Mouse (Mus musculus): ENCODE data around the gene Mrvi1.

Mrvi1 gene

DNA sequence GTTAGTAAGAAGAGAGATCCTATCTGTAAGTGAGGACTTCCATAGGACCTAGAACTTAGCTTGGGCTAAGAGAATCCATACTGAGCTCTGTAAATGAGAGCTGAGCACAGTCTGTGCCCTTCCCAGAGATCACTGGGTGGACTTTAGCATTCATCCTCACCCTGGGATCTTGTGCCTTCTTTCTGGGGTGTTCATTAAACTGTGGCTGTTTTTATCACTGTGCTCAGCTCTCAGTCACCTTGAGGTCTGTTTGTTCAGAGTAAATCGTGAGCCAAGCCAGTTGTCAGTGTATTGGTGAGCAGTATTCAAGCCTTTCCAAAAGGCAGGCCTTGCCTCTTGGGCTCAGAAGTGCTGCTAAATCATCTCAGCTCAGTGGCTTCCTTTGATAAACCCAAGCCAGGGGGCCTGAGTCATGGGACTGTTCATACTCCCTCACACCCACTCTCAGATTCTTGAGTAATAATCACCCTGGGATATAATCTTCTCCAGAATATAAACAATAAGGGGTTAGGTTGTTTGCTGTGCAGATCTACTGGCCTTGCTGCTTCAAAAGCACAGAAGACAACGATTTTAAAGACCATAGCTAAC lies 100.4 kb downstream of the Mrvi1 start:
- DNase-seq (ENCODE audit: low spot score in 2 of 2): peak in 1 of 2 experiments; percentile 23

DNA sequence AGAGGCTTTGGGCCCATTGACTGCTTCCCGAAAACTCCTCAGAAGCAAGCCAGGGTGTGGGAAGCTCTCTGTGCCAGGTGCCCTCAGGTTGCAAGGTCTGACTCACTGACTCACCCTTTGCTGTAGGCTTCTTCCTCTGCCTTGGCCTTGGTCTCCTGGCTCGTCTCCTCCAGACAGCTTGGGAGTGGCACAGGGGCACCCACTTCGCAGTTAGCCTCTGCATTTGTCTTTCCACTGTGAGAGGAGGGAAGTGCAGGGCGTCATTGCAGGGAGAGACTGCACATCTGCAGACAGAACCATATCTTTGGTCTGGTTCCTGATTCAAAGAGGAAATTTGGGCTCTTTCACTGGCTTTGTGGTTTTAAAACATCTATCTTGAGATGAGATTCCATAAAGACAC lies 104.2 kb downstream of the Mrvi1 start:
- DNase-seq (ENCODE audit: low spot score in 2 of 2): no peak

- DNase-seq (ENCODE audit: low spot score in 2 of 2): no peak
Observed at GRCm38 (mm10) chr7:110876965-110877364, 105.3 kb downstream of the Mrvi1 start.

- no peak for DNase-seq (ENCODE audit: low spot score in 2 of 2)
Observed at GRCm38 (mm10) chr7:110868807-110869206, 113.5 kb downstream of the Mrvi1 start.

DNA sequence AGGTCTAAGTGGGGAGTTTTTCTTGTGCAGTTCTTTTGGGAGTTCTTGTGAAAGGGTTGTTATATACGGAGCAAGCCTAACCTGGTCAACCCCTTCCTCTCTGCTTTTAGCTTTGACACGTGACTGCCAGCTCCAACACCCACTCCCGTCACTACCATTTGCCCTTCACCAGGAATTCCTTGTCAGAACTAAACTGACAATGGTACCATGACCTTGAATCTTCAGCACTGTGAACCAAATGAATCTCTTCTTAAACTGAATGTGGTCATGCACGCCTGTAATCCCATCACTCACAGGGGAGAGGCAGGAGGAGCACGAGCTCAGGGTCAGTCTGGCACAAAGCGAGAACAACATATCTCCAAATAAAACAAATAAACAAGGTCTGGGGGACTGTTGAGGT lies 115.1 kb downstream of the Mrvi1 start:
- DNase-seq (ENCODE audit: low spot score in 2 of 2): no peak

- DNase-seq (ENCODE audit: low spot score in 2 of 2): no peak
Observed at GRCm38 (mm10) chr7:110866021-110866420, 116.2 kb downstream of the Mrvi1 start.

DNA sequence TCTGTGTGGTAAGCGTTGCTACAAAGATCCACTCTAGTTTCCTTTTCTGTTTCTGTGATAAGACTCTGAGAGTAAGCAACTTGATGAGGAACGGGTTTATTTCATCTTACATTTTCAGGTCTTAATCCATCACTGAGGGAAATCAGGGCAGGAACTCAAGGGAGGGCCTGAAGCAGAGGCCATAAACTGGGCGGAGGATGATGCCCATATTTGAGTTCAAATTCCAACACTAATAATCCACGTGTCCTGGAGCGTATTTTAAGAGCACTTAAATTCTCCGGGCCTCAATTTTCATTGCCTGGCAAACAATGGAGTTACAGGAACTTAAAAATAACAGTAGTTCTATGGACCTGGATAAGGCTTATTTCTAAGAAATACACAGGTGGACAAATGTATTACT lies 116.7 kb downstream of the Mrvi1 start:
- DNase-seq (ENCODE audit: low spot score in 2 of 2): no peak

- no peak for DNase-seq (ENCODE audit: low spot score in 2 of 2)
Observed at GRCm38 (mm10) chr7:110865038-110865437, 117.2 kb downstream of the Mrvi1 start.

DNA sequence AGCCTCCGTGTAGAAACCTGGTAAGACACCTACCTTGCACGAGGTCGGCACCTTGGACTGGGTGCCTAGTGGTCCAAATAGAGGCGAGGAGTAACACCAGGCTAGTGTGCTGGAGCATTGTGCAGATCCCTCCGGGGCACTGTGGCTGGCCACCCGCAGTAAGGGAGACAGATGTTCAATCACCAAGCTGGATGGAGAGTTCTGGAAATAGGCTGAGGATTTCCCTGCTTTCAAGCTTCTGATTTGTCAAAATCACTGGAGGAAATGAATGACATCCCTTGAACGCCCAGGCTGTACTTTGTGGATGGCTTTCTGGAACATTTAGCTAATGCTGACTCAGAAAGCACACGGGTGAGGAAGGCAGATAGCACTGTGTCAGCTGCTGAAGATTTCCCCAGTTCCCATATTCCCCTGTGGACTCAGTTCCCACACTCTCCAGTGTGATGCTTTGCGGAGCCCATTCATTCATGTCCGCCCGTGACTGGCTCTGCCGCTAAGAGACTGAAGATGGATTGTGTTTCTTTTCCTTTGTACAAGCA lies 119.4 kb downstream of the Mrvi1 start, which contains the start of gene Lyve1:
Gene Lyve1 (minus strand): TSS at position 489 of the 539 bp plus-strand sequence.
- no peak for DNase-seq (ENCODE audit: low spot score in 2 of 2)

DNA sequence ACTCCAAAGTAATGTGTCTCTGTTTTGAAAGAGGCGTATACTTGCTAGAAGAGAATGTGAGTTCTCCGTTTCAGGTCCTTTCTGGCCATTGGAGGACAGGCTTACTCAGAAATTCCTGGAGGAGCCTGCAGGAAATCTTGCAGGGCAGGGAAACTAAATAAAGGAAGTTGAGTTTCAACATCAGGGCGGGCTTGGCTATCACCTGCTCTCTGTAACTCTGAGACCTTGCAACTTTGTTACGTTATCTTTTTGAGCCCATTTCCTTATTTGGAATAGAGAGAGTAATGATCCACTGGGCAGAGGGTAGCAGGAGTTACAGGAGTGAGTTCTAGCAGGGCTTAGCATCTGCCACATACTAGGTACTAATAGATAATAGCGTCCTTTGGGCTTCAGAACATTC lies 122.1 kb downstream of the Mrvi1 start:
- DNase-seq (ENCODE audit: low spot score in 2 of 2): no peak

DNA sequence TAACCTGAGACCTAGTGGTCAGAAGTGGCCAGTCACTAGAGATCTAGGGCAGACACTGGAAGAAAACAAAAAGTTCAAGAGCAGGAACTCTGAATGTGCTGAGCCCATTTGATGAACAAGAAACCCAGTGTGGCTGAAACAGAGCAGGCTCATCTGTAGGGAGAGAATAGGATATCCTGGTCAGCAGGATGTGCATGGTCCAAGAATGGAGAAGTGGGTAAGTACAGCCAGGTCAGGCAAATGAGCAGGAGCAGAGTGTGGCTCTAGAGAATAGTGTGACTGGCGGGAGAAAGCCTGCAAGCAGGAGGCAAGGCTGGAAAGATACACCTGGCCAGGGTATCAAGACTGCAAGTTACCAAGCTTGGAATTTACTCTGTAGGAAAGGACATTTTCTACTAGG lies 126.7 kb downstream of the Mrvi1 start:
- DNase-seq (ENCODE audit: low spot score in 2 of 2): no peak

DNA sequence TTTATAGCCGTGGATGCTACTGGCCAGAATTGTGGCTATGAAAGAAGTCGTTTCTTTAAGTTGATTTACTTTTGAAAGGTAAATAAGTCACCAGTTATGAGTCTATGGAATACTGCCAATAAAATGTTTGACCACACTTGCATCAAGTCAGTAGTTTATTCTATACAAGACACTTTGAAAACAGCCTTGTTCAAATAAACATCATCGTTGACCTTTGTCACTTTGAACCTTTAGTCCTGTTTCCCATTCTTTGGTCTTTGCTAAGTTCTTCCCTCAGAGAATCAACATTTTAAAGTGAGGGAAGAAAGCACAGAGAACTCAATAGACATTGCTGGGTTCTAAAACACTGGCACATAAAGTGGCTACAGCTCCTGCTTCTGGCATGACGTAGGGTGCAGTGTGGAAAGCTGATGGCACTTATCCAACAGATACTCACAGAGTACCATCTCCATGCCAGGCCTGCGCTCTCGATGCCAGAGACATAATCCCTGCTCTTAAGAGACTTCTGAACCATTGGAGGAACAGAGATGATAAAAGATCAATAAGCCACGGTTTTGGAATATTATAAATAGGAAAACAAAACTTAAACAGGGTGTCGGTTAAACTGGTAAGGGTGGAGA lies 127.2 kb downstream of the Mrvi1 start:
- DNase-seq (ENCODE audit: low spot score in 2 of 2): no peak

- DNase-seq (ENCODE audit: low spot score in 2 of 2): no peak
Observed at GRCm38 (mm10) chr7:110854519-110854918, 127.7 kb downstream of the Mrvi1 start.

GRCm38 (mm10) chr7:110853611-110854010 lies 128.7 kb downstream of the Mrvi1 start:
- DNase-seq (ENCODE audit: low spot score in 2 of 2): no peak

GRCm38 (mm10) chr7:110851541-110852203 lies 130.6 kb downstream of the Mrvi1 start:
- DNase-seq (ENCODE audit: low spot score in 2 of 2): no peak

- DNase-seq (ENCODE audit: low spot score in 2 of 2): no peak
Observed at GRCm38 (mm10) chr7:110848371-110848770, 133.9 kb downstream of the Mrvi1 start.

DNA sequence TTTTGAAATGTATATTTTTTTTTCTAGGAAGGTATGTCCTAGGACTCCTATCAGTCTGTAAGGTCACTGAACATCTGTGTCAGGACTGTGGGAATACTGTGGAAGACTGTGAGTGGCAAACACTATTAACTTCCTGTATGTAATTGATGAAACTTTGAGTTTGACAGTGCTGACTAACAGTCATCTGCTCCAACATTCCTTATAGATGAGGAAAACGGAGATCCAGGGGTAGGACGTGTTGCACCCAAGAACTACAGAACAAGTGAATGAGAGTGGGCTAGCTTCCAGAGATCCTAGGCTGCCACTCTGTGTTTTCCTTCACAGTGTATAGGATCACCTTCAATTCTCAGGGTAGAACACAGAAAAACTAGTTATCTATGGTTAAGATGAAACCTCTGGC lies 134.9 kb downstream of the Mrvi1 start:
- no peak for DNase-seq (ENCODE audit: low spot score in 2 of 2)

DNA sequence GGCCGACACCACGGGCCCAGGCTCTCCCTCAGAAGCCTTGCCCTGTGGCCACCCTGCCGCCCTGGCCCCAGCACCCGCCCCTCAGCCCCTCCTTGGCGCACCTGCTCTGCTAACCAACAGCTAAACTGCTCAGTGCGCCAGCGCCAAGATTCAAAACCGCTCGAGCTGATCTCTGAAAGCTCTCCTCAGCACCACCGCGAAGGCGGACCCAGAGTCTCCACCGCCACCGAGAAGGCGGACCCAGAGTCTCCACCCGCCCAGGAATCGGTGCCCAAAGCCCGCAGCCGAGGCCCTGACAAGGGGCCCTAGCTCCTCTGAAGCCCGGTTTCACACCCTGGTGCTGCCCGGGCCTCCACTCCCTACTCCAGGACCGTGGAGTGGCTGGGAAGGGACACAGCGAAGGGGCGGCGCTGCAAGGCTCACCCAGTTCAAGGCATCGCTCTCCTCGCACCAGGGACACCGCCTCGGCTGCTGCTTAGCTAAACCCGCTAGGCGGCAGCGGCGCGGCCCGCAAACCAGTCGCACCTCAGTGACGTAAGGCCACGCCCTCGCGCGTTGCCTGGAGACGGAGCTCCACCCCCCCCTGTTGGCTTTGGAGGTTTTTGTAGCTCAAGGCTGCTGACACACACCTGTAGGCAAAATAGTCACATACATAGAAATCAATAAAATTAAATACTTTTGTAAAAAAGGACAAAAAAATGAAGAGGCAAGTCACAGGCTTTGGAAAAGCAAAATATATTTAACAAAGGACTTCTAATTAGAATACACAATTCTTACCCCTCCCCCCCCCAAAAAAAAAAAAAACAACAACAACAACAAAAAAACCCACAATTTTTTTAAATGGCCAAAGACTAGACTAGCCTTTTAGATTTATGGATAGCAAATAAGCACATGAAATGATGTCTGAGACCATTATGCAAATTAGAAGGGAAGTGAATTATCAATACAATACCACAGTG lies 138.1 kb downstream of the Mrvi1 start, which contains the start of gene Rnf141:
Gene Rnf141 (minus strand): TSS at position 542 of the 959 bp plus-strand sequence.
- peak; percentile 88 to 91 for DNase-seq (ENCODE audit: low spot score in 2 of 2)

DNA sequence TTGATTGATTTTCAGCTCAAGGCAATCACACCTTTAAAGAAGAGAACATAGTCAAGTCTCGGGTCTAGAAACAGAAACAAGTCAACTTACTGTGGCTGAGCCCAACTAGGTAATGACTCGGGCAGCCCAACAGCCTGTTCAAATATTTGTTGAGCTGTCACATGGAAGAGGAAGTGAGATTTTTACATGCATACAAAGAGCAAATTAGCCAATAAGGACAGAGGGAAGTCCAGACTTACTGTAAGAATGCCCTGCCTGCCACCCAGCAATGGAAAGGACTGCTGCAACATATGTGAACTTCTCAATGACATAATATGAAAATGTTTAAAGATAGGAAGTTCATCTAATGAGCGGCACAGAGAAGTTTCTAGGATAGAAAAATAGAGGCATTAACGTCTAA lies 141.9 kb downstream of the Mrvi1 start:
- DNase-seq (ENCODE audit: low spot score in 2 of 2): no peak

GRCm38 (mm10) chr7:110834522-110834921 lies 147.7 kb downstream of the Mrvi1 start:
- no peak for DNase-seq (ENCODE audit: low spot score in 2 of 2)

DNA sequence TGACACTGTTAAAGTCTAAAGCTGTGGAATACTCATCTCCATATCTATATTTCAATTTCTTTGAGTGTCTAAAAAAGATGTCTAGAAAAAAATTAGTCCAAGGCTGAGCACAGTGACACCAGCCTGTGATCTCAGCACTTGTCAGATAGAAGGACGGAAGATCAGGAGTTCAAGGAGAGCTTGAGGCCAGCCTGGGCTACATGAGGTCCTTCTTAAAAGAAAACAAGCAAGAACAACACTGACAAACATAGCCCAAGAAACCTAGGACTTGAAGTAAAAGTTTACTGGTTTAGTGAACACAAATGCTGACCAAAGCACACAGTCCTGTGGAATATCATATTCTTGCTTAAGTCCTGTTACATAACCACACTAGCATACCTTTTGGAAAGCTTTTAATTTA lies 148.2 kb downstream of the Mrvi1 start:
- no peak for DNase-seq (ENCODE audit: low spot score in 2 of 2)

DNA sequence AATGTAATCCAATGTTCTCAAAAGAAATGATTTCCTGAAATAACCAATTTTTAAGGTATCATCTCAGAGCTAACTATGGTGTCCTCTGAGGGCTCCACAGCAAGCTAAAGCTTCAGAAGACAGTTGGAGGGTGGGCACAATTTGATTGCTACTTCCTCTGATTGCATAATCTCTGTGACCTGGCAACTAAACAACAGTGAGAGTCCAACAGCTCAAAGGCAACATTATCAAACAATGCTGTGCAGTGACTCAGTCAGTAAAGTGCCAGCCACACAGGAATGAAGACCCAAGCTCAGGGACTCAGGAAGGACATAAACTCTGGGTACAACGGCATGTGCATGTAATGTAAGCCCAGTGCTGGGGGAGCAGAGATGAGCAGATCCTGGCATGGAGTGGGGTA lies 149.2 kb downstream of the Mrvi1 start:
- DNase-seq (ENCODE audit: low spot score in 2 of 2): no peak

Measured in urinary bladder, adult 18-20 months (tissue).